Mouse (Mus musculus) thymus, postnatal 14 days (tissue): ENCODE results near the gene G6pd2.

Source experiments
- DNase-seq: peaks from one replicate; pipeline ENCODE4 v3.0.0; 2021

The G6pd2 gene

DNA sequence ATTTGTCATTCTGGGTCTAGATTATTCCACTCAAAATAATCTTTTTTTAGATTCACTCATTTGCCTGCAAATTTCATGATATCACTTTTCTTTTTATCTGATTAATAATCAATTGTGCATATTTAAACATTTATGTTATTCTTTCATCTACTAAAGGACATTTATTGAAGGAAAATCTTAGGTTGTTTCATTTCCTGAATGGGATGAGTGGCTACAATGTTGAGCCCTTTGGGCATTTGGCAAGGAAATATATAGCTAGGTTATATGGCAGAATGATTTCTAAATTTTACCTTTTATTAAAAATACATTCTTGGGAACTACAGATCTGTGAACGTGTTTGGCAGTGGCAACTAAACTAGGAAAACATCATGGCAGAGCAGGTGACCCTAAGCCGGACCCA is at the start of gene G6pd2:
G6pd2 (plus strand) TSS at position 301 of the 400 bp plus-strand sequence.
- DNase-seq, result no peak

GRCm38 (mm10) chr5:61764214-61764613 is 44.4 kb upstream of the G6pd2 start:
- DNase-seq, result no peak

- DNase-seq, result no peak
Observed at GRCm38 (mm10) chr5:61832935-61833551, 24.4 kb downstream of the G6pd2 start.

GRCm38 (mm10) chr5:61843891-61844290 is 35.3 kb downstream of the G6pd2 start:
- DNase-seq, result no peak
